ENCODE assay signal across 34 mouse cellular contexts in the genomic region with DNA sequence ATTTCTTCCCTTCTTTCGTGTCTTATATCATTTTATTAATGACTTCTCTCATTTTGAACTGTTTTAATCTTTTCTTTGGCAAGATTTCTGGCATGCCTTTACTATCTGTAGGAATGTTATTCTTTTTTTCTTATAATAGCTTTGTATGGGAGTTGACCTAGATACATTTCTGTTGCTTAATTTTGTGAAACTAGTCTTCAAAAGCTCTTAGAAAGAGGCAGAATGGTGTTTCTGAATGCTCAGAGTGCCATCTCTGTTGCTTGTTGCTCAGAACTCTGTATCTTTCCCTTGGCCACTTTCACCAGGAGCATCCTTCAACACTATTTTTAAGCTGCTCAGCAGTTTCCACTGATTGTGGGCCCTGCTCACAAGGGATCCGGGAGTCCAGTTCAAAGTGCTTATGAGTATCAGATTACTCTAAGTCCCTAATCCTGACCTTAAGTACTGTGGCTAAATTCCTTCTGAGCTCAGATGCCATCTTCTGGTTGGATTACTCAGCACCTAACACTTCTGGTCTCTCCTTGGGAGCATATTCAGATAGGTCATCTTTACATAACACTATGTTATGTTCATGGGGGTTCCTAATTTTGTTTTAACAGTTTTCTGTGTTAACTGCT. TPM values are rescaled to one million over a fixed set of nuclear protein-coding genes. Genes with fewer than 3 reads are reported as not detected.
DNase-seq lines count a peak whose midpoint lies in the region; ATAC-seq and TF ChIP-seq lines count a peak whose summit lies in the region.
"Had no signal": no experiment of that assay in that cellular context is flagged by ENCODE, and none has a peak within 500 bp of the region (broad histone marks: within the 10 kb centered on the region; RNA-seq: fewer than 3 reads in every experiment).

No protein-coding gene starts in this region.

- 32% methylated on average over 2 of the region's 2 CpGs for WGBS in heart, embryonic 13.5 days
- 36% methylated on average over 2 of the region's 2 CpGs for WGBS in kidney, postnatal 0 days

- H3K4me1 ChIP-seq in heart, embryonic 13.5 days, result 0 out of 2 replicates have a peak, but pooled peaks cover 3% of the 10 kb centered on the region
- H3K4me1 ChIP-seq in kidney, postnatal 0 days (replicated peaks; ENCODE audit: insufficient read depth, low read length), result no peaks in the 10 kb centered on the region
- H3K4me1 ChIP-seq: forebrain, embryonic 12.5 days; heart, embryonic 10.5 days; hindbrain, embryonic 13.5 days; limb, embryonic 13.5 days; liver, embryonic 12.5 days; megakaryocyte, embryonic 14.5 days; midbrain, embryonic 12.5 days; neural tube, embryonic 12.5 days had no signal

- intact Hi-C loops in heart, postnatal 25 days (cut with DNase I), result no loop called here

- H3K9me3 ChIP-seq in heart, embryonic 13.5 days, result no peaks in the 10 kb centered on the region
- H3K9me3 ChIP-seq in kidney, postnatal 0 days (replicated peaks; ENCODE audit: low read length), result no peaks in the 10 kb centered on the region
- H3K9me3 ChIP-seq: forebrain, embryonic 12.5 days; heart, embryonic 10.5 days; hindbrain, embryonic 13.5 days; limb, embryonic 13.5 days; liver, embryonic 12.5 days; megakaryocyte, embryonic 14.5 days; midbrain, embryonic 12.5 days; neural tube, embryonic 12.5 days had no signal

- no peak overlapping the region for H3K9ac ChIP-seq in heart, embryonic 13.5 days
- no peak overlapping the region for H3K9ac ChIP-seq in kidney, postnatal 0 days (ENCODE audit: low read depth, low read length)
- H3K9ac ChIP-seq: forebrain, embryonic 12.5 days; hindbrain, embryonic 13.5 days; limb, embryonic 13.5 days; liver, embryonic 12.5 days; liver, postnatal 0 days; midbrain, embryonic 12.5 days; neural tube, embryonic 12.5 days had no signal

- H3K4me2 ChIP-seq in heart, embryonic 13.5 days, result no peak overlapping the region
- H3K4me2 ChIP-seq in kidney, postnatal 0 days (ENCODE audit: low read length), result no peak overlapping the region
- H3K4me2 ChIP-seq: forebrain, embryonic 12.5 days; hindbrain, embryonic 13.5 days; limb, embryonic 13.5 days; liver, embryonic 12.5 days; midbrain, embryonic 12.5 days; neural tube, embryonic 12.5 days had no signal

- no peak for ATAC-seq in heart, embryonic 13.5 days (ENCODE audit: extremely low read depth, insufficient number of reproducible peaks, low FRiP score, low TSS enrichment)
- ATAC-seq in kidney, postnatal 0 days (replicated peaks; ENCODE audit: low FRiP score, low read depth), result no peak
- ATAC-seq: activated CD4-positive, CD25-positive, alpha-beta regulatory T cell, adult 4 months; CD4-positive, CD25-positive, alpha-beta regulatory T cell, adult 4 months; intestine, postnatal 0 days; liver, embryonic 12.5 days; liver, postnatal 0 days; lung, postnatal 0 days had no signal

- H3K27me3 ChIP-seq in heart, embryonic 13.5 days (replicated peaks), result no peaks in the 10 kb centered on the region
- no peaks in the 10 kb centered on the region for H3K27me3 ChIP-seq in kidney, postnatal 0 days (ENCODE audit: insufficient read depth, low read length)
- H3K27me3 ChIP-seq: forebrain, embryonic 12.5 days; hindbrain, embryonic 13.5 days; limb, embryonic 13.5 days; liver, embryonic 12.5 days; megakaryocyte, embryonic 14.5 days; midbrain, embryonic 12.5 days; neural tube, embryonic 12.5 days had no signal

- H3K36me3 ChIP-seq in heart, embryonic 13.5 days, result no peaks in the 10 kb centered on the region
- H3K36me3 ChIP-seq in kidney, postnatal 0 days (ENCODE audit: insufficient read depth, low read length), result no peaks in the 10 kb centered on the region
- H3K36me3 ChIP-seq: forebrain, embryonic 12.5 days; heart, embryonic 10.5 days; hindbrain, embryonic 13.5 days; limb, embryonic 13.5 days; liver, embryonic 12.5 days; midbrain, embryonic 12.5 days; neural tube, embryonic 12.5 days had no signal

- DNase-seq in heart, postnatal 25 days (ENCODE audit: low spot score), result no peak
- peak; percentile 63 for DNase-seq in kidney, postnatal 0 days (ENCODE audit: low spot score)
- no peak for DNase-seq in kidney, postnatal 10 days
- DNase-seq in Muller cell, postnatal 12 days (ENCODE audit: inconsistent ontology term), result peak; percentile 43
- peak; percentile 31 to 51 for DNase-seq in kidney, postnatal 36 days
- DNase-seq in T-cell, adult 2 months (ENCODE audit: low spot score), result no peak
- DNase-seq in adrenal gland, adult 8-10 months, result no peak
- DNase-seq: adrenal gland, adult 2 months; cerebellum, adult 11 months; cerebellum, adult 9-10 months; cerebellum, postnatal 36 days; gastrocnemius, postnatal 25 days; heart, adult 11 months; heart, postnatal 4 days; liver, postnatal 0 days; lung, postnatal 4 days; spleen, adult 18-20 months; thymus, adult 18-20 months; thymus, postnatal 25 days had no signal

- TF ChIP-seq CTCF in kidney, postnatal 0 days (IDR thresholded peaks at IDR 0.05; ENCODE audit: low read depth), result no peak; the same call in 1 of the 2 replicates

- no peak overlapping the region for H3K4me3 ChIP-seq in heart, embryonic 13.5 days
- H3K4me3 ChIP-seq in kidney, postnatal 0 days (replicated peaks; ENCODE audit: low read depth, low read length), result no peak overlapping the region
- H3K4me3 ChIP-seq: erythroblast, embryonic 14.5 days; forebrain, embryonic 12.5 days; heart, embryonic 10.5 days; hindbrain, embryonic 13.5 days; limb, embryonic 13.5 days; liver, embryonic 12.5 days; megakaryocyte, embryonic 14.5 days; midbrain, embryonic 12.5 days; myocyte; neural tube, embryonic 12.5 days had no signal

- peak overlapping the region; percentile 24; the same call in 1 of the 2 replicates for H3K27ac ChIP-seq in heart, embryonic 13.5 days (replicated peaks)
- no peak overlapping the region for H3K27ac ChIP-seq in kidney, postnatal 0 days
- H3K27ac ChIP-seq: forebrain, embryonic 12.5 days; heart, embryonic 10.5 days; hindbrain, embryonic 13.5 days; limb, embryonic 13.5 days; liver, embryonic 12.5 days; midbrain, embryonic 12.5 days; neural tube, embryonic 12.5 days had no signal

RNA-seq across cellular contexts. Expression of a gene that starts 26.9 kb away (rescaled TPM):
- 0.28 and 0.68 TPM in 2 replicates for polyA plus RNA-seq in heart, embryonic 13.5 days (2015; fragmentation: Nextera tagmentation; extraction: Ambion mirVana)
- 1 to 10 TPM in 1 of 2 experiments, under 1 TPM in 1; 0.89 to 1.0 TPM for total RNA-seq in heart, postnatal 25 days (2021)
- polyA plus RNA-seq in kidney, postnatal 0 days (2015; fragmentation: Nextera tagmentation; extraction: Ambion mirVana), result 4.2 and 5.1 TPM in 2 replicates
- total RNA-seq in adrenal gland, adult 8-10 months (2022), result 1 to 10 TPM; 1.8 to 6.1 (median 2.3) TPM
- polyA plus RNA-seq: activated CD4-positive, CD25-positive, alpha-beta regulatory T cell, adult 4 months; erythroblast, embryonic 14.5 days; myocyte had no signal

Comparison
In these comparisons a context has a peak if more than half of its experiments do, and no peak if none do; other contexts are left out.
1. DNase-seq: peak in kidney, postnatal 0 days (single experiment), Muller cell, postnatal 12 days (single experiment) and kidney, postnatal 36 days (2 of 2); none in heart, postnatal 25 days (single experiment), kidney, postnatal 10 days (single experiment), T-cell, adult 2 months (single experiment) and adrenal gland, adult 8-10 months (single experiment).